ENCODE assay signal across 31 mouse cellular contexts in the genomic region with DNA sequence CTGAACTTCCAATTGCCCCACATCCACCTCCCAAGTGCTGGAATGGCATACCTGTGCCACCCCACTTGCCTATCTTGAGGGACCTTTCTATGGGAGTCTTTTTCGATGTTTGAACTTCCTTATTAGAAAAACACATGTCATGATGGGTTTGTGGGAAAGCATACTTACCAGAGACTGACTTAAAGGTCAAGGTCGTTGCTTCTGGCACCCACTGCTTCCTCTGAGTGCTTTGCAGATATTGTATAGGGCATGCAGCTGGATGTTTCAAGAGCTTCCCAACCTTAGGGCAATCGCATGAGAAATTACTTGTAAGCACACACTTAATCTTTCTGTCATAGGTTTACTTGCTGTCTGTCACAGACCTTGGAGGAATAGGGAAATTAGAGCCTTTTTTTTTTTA. TPM values are rescaled to one million over a fixed set of nuclear protein-coding genes. Genes with fewer than 3 reads are reported as not detected.
DNase-seq lines count a peak whose midpoint lies in the region; ATAC-seq lines count a peak whose summit lies in the region.
"Had no signal": no experiment of that assay in that cellular context is flagged by ENCODE, and none has a peak within 500 bp of the region (broad histone marks: within the 10 kb centered on the region; RNA-seq: fewer than 3 reads in every experiment).

No protein-coding gene starts in this region.

- no peak for ATAC-seq in liver, embryonic 12.5 days
- no peak for ATAC-seq in liver, embryonic 11.5 days (replicated peaks; ENCODE audit: low FRiP score)
- no peak for ATAC-seq in liver, embryonic 15.5 days (ENCODE audit: insufficient read depth)
- ATAC-seq in intestine, embryonic 16.5 days = no peak
- ATAC-seq in kidney, embryonic 14.5 days (ENCODE audit: low FRiP score, low TSS enrichment) = no peak
- ATAC-seq: activated CD4-positive, CD25-positive, alpha-beta regulatory T cell, adult 4 months; forebrain, embryonic 13.5 days; forebrain, embryonic 16.5 days; hindbrain, embryonic 16.5 days had no signal

- peak overlapping the region; percentile 66; the same call in 1 of the 2 replicates for H3K4me2 ChIP-seq in liver, embryonic 12.5 days
- H3K4me2 ChIP-seq in liver, embryonic 11.5 days = no peak overlapping the region
- peak overlapping the region; percentile 55 for H3K4me2 ChIP-seq in liver, embryonic 15.5 days
- no peak overlapping the region for H3K4me2 ChIP-seq in intestine, embryonic 16.5 days (ENCODE audit: low read depth, low read length)
- no peak overlapping the region for H3K4me2 ChIP-seq in kidney, embryonic 14.5 days (replicated peaks; ENCODE audit: low read depth, low read length)
- H3K4me2 ChIP-seq: forebrain, embryonic 13.5 days; heart, embryonic 12.5 days; heart, embryonic 15.5 days; hindbrain, embryonic 13.5 days had no signal

- H3K36me3 ChIP-seq in liver, embryonic 12.5 days = no peaks in the 10 kb centered on the region
- no peaks in the 10 kb centered on the region for H3K36me3 ChIP-seq in liver, embryonic 11.5 days (ENCODE audit: control insufficient read depth, insufficient read depth, low read length)
- H3K36me3 ChIP-seq in liver, embryonic 15.5 days (replicated peaks) = no peaks in the 10 kb centered on the region
- H3K36me3 ChIP-seq in intestine, embryonic 16.5 days (ENCODE audit: control insufficient read depth, insufficient read depth, low read length) = no peaks in the 10 kb centered on the region
- no peaks in the 10 kb centered on the region for H3K36me3 ChIP-seq in kidney, embryonic 14.5 days (ENCODE audit: control insufficient read depth, insufficient read depth, low read length)
- H3K36me3 ChIP-seq: forebrain, embryonic 10.5 days; G1E; heart, embryonic 12.5 days; heart, embryonic 15.5 days; hindbrain, embryonic 10.5 days; hindbrain, embryonic 13.5 days had no signal

- H3K27me3 ChIP-seq in liver, embryonic 12.5 days (replicated peaks) = no peaks in the 10 kb centered on the region
- H3K27me3 ChIP-seq in liver, embryonic 11.5 days (replicated peaks; ENCODE audit: control insufficient read depth, insufficient read depth, low read length) = no peaks in the 10 kb centered on the region
- no peaks in the 10 kb centered on the region for H3K27me3 ChIP-seq in liver, embryonic 15.5 days
- no peaks in the 10 kb centered on the region for H3K27me3 ChIP-seq in intestine, embryonic 16.5 days (replicated peaks; ENCODE audit: control insufficient read depth, insufficient read depth, low read length)
- H3K27me3 ChIP-seq in kidney, embryonic 14.5 days (ENCODE audit: control insufficient read depth, insufficient read depth, low read length) = no peaks in the 10 kb centered on the region
- H3K27me3 ChIP-seq: CH12.LX; forebrain, embryonic 13.5 days; heart, embryonic 12.5 days; heart, embryonic 15.5 days; hindbrain, embryonic 13.5 days had no signal

- H3K27ac ChIP-seq in liver, embryonic 12.5 days = peak overlapping the region; percentile 80
- no peak overlapping the region for H3K27ac ChIP-seq in liver, embryonic 11.5 days (ENCODE audit: low read depth, low read length)
- H3K27ac ChIP-seq in liver, embryonic 15.5 days (replicated peaks) = peak overlapping the region; percentile 88
- no peak overlapping the region for H3K27ac ChIP-seq in intestine, embryonic 16.5 days (ENCODE audit: low read length)
- H3K27ac ChIP-seq in kidney, embryonic 14.5 days (ENCODE audit: low read depth, low read length) = no peak overlapping the region
- H3K27ac ChIP-seq: forebrain, embryonic 10.5 days; forebrain, embryonic 13.5 days; gastrocnemius, adult 2 months; heart, embryonic 15.5 days; hindbrain, embryonic 10.5 days; hindbrain, embryonic 13.5 days had no signal

- no peaks in the 10 kb centered on the region for H3K9me3 ChIP-seq in liver, embryonic 12.5 days (replicated peaks)
- H3K9me3 ChIP-seq in liver, embryonic 11.5 days (ENCODE audit: control insufficient read depth, low read length) = no peaks in the 10 kb centered on the region
- no peaks in the 10 kb centered on the region for H3K9me3 ChIP-seq in liver, embryonic 15.5 days (replicated peaks)
- no peaks in the 10 kb centered on the region for H3K9me3 ChIP-seq in intestine, embryonic 16.5 days (ENCODE audit: control insufficient read depth, low read length)
- no peaks in the 10 kb centered on the region for H3K9me3 ChIP-seq in kidney, embryonic 14.5 days (ENCODE audit: control insufficient read depth, low read length)
- H3K9me3 ChIP-seq: forebrain, embryonic 10.5 days; forebrain, embryonic 13.5 days; G1E; heart, embryonic 12.5 days; heart, embryonic 15.5 days; hindbrain, embryonic 10.5 days; hindbrain, embryonic 13.5 days had no signal

- no peak overlapping the region for H3K4me3 ChIP-seq in liver, embryonic 12.5 days
- H3K4me3 ChIP-seq in liver, embryonic 11.5 days (ENCODE audit: low read depth, low read length) = no peak overlapping the region
- H3K4me3 ChIP-seq in liver, embryonic 15.5 days (replicated peaks) = no peak overlapping the region
- H3K4me3 ChIP-seq in intestine, embryonic 16.5 days (ENCODE audit: low read length) = no peak overlapping the region
- no peak overlapping the region for H3K4me3 ChIP-seq in kidney, embryonic 14.5 days (ENCODE audit: low read length)
- H3K4me3 ChIP-seq: forebrain, embryonic 10.5 days; forebrain, embryonic 13.5 days; gastrocnemius, adult 2 months; heart, embryonic 12.5 days; heart, embryonic 15.5 days; hindbrain, embryonic 10.5 days; hindbrain, embryonic 13.5 days had no signal

- H3K4me1 ChIP-seq in liver, embryonic 12.5 days = peaks cover 65% of the 10 kb centered on the region
- peaks cover 13% of the 10 kb centered on the region for H3K4me1 ChIP-seq in liver, embryonic 11.5 days (replicated peaks; ENCODE audit: control insufficient read depth, insufficient read depth, low read length)
- peaks cover 60% of the 10 kb centered on the region for H3K4me1 ChIP-seq in liver, embryonic 15.5 days (replicated peaks)
- H3K4me1 ChIP-seq in intestine, embryonic 16.5 days (ENCODE audit: control insufficient read depth, insufficient read depth, low read length) = no peaks in the 10 kb centered on the region
- H3K4me1 ChIP-seq in kidney, embryonic 14.5 days (ENCODE audit: control insufficient read depth, insufficient read depth, low read length) = no peaks in the 10 kb centered on the region
- H3K4me1 ChIP-seq: forebrain, embryonic 10.5 days; forebrain, embryonic 13.5 days; heart, embryonic 15.5 days; hindbrain, embryonic 10.5 days; hindbrain, embryonic 13.5 days had no signal

- H3K9ac ChIP-seq in liver, embryonic 12.5 days = no peak overlapping the region
- H3K9ac ChIP-seq in liver, embryonic 11.5 days (ENCODE audit: low read depth, low read length) = no peak overlapping the region
- no peak overlapping the region for H3K9ac ChIP-seq in liver, embryonic 15.5 days
- no peak overlapping the region for H3K9ac ChIP-seq in intestine, embryonic 16.5 days (ENCODE audit: low read depth, low read length)
- H3K9ac ChIP-seq in kidney, embryonic 14.5 days (ENCODE audit: low read depth, low read length) = no peak overlapping the region
- H3K9ac ChIP-seq: forebrain, embryonic 13.5 days; heart, embryonic 12.5 days; heart, embryonic 15.5 days; hindbrain, embryonic 13.5 days had no signal

- WGBS in liver, embryonic 12.5 days (ENCODE audit: insufficient replicate concordance) = 52% methylated on average over 3 of the region's 3 CpGs
- 60% methylated on average over 3 of the region's 3 CpGs for WGBS in liver, embryonic 11.5 days
- 32% methylated on average over 3 of the region's 3 CpGs for WGBS in liver, embryonic 15.5 days (ENCODE audit: insufficient replicate concordance)
- WGBS in intestine, embryonic 16.5 days = 68% methylated on average over 3 of the region's 3 CpGs
- WGBS in kidney, embryonic 14.5 days = 72% methylated on average over 3 of the region's 3 CpGs

- DNase-seq in liver, embryonic 11.5 days (ENCODE audit: low spot score) = no peak
- DNase-seq in c-Kit-negative CD71-positive TER-119-positive erythroid progenitor cells, embryonic 14.5 days (ENCODE audit: low read depth, low spot score) = peak; percentile 22
- no peak for DNase-seq in Muller cell, postnatal 12 days (ENCODE audit: inconsistent ontology term)
- DNase-seq: adrenal gland, adult 8-10 months; adrenal gland, postnatal 25 days; B cell, adult 2 months; cerebellum, adult 18-20 months; cerebellum, adult 9-10 months; cerebellum, postnatal 14 days; gastrocnemius, adult 2 months; gastrocnemius, postnatal 14 days; heart, adult 11 months; heart, postnatal 10 days; heart, postnatal 36 days had no signal

RNA-seq across cellular contexts. Expression of a gene that starts 5.0 kb away (rescaled TPM):
- not detected in 2 replicates for polyA plus RNA-seq in liver, embryonic 12.5 days (2016; fragmentation: Nextera tagmentation; extraction: Ambion mirVana)
- polyA plus RNA-seq in liver, embryonic 11.5 days (2014; fragmentation: Nextera tagmentation; extraction: Ambion mirVana) = not detected in 2 replicates
- polyA plus RNA-seq in liver, embryonic 15.5 days (2015; fragmentation: Nextera tagmentation; extraction: Ambion mirVana) = 0.06 and 0.08 TPM in 2 replicates
- not detected in 2 replicates for polyA plus RNA-seq in intestine, embryonic 16.5 days (2015; fragmentation: Nextera tagmentation; extraction: Ambion mirVana)
- polyA plus RNA-seq in kidney, embryonic 14.5 days (2014; fragmentation: Nextera tagmentation; extraction: Ambion mirVana) = not detected in 2 replicates
- polyA plus RNA-seq: embryonic facial prominence, embryonic 11.5 days; embryonic facial prominence, embryonic 14.5 days; forebrain, embryonic 10.5 days; forebrain, embryonic 13.5 days; G1E; heart, embryonic 12.5 days; hindbrain, embryonic 10.5 days had no signal

Comparison
In these comparisons a context has a peak if more than half of its experiments do, and no peak if none do; other contexts are left out.
1. H3K27ac ChIP-seq: peak in liver, embryonic 12.5 days (single experiment) and liver, embryonic 15.5 days (single experiment); none in liver, embryonic 11.5 days (single experiment), intestine, embryonic 16.5 days (single experiment) and kidney, embryonic 14.5 days (single experiment).
2. H3K4me2 ChIP-seq: peak in liver, embryonic 12.5 days (single experiment) and liver, embryonic 15.5 days (single experiment); none in liver, embryonic 11.5 days (single experiment), intestine, embryonic 16.5 days (single experiment) and kidney, embryonic 14.5 days (single experiment).